Mouse (Mus musculus) megakaryocyte, adult 5-6 weeks (primary cell): ENCODE results near the gene Ddost. TPM values are rescaled to one million over a fixed set of nuclear protein-coding genes. Genes with fewer than 3 reads are reported as not detected.

Experiments
- ATAC-seq: 2 replicates; pipeline ENCODE4 v1.8.0; 2016; ENCODE audit warnings: mild to moderate bottlenecking, inconsistent platforms; ENCODE audit not compliant: poor library complexity, severe bottlenecking
- total RNA-seq, 2 experiments: library from RNA; stranded (forward) in 1 of 2; stranded (reverse) in 1 of 2; fragments of 153-499, 151-499 nt in 1 of 2; fragments of 221-1000, 200-1000 nt in 1 of 2; gene quantifications; 2 replicates each; pipeline versions ENCODE4 v1.2.3 to v1.2.4; 2015 to 2017

The Ddost gene
- total RNA-seq (2015) (137 and 143 TPM in 2 replicates), total RNA-seq (2017) (100 and 102 TPM in 2 replicates)

DNA sequence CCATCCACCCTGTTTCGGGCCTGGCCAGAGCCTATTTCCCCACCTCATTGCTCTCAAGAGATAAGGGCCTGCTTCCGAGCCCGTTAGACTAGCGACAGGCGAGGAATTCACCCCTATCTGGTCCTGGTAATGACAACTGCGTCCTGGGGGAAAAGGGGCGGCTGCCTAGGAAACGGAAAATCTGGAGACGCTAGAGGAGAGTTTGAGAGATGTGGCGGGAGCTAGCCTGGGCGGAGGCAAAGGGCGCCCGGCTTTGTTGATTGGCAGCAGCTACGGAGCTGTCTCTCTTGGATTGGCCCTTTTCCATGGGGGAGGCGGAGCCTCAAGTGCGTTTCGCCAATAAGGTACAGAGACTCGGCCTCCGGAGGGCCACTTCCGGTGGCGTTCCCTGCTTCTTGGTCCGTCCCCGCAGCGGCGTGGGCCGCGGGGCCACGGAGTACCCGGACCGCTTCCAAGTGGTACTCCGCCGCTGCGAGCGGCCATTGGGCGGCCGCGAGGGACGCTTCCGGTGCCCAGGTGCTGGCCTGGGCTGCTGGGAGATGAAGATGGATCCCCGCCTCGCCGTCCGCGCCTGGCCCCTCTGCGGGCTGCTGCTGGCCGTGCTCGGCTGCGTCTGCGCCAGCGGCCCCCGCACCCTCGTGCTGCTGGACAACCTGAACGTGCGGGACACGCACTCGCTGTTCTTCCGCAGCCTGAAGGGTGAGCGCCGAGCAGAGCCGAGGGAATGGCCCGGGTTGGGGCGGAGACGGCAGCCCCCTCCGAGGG lies at the start of gene Ddost:
Gene Ddost, plus strand, starts transcription at position 391 of the 765 bp plus-strand sequence.
- peak; percentile 98 for ATAC-seq

GRCm38 (mm10) chr4:138257116-138257687 lies 47.3 kb upstream of the Ddost start:
- peak; percentile 27 for ATAC-seq

GRCm38 (mm10) chr4:138258663-138259062 lies 45.9 kb upstream of the Ddost start:
- no peak for ATAC-seq

DNA sequence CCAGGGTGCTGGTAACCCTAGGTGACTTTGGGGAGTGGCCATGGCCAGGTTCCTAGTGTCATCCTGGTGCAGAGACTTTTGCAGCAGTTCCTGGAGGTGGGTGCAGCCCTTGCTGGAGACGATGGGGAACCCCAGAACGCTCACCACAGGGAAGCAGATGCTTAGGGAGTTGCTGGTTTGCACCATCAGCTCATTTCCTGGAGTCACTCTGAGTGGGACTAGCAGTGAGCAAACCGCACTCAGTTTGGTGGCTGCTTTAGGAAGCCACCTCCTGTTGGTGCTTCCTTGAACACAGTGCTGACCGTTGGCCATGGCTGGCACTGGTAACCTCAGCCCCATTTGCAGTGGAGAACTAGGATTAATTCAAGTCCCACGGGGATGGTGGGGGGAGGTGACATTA lies 45.0 kb upstream of the Ddost start:
- ATAC-seq = peak; percentile 54

GRCm38 (mm10) chr4:138261843-138262681 lies 42.5 kb upstream of the Ddost start:
- peak; percentile 69 for ATAC-seq

DNA sequence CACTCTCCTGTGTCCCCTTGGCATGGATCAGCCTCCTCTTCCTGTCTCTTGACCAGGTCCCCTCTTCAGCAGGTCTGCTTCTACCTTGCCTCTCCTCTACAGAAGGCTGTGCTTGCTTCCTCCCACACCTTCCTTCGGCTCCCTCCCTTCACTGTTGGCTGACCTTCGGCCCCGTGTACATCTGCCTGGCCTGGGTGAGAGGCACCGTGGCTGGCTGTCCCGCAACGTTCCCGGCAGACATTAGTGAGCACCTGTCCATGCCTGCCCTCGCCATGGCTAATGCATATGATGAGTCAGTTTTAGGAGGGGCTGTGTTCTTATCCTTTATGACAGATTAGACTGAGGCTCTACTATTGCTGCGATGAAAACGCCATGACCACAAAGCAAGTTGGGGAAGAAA lies 36.7 kb upstream of the Ddost start:
- ATAC-seq = no peak

DNA sequence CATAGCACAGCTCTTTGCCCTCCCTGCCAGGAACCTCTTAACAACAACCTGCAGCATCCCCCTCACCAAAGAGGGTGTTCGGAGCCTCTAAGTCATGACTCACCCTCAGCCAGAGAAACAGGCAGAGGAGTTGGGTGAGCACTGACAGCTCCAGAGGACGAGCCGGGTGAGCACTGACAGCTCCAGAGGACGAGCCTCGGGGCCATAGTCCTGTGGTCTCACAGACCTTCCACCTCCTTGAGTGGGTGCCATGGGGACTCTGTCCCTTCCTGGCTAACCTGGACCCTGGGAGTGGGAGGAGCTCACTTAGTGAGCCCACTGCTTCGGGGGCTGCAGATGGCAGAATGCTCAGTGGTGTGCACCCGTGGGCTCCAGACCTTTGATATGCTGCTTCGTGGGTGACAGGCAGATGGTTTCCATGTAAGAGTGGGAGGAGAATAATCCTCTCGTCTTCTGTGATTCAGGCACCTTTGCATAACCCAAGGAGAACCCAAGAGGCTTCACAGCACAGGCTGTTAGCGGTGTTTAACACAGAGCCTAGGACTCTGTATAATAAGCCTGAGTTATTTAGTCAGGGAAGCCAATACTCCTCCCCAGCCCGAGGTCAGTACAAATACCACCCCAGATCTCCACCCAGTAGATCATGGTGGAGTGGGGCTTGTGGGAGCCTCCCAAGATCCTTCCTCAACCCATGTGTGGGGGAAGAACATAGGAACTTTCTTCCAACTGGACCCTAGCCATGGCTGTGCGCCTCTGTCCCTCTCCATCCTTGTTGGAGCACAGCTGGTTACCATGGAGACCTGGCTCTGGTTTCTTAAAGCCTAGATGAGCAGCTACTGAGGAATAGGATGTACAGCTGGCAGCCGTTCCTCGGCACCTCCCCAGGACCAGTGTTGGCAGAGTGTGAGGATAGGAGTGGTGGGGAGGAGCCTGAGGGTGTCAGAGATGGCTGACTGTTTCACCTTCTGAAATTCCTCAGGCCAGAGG lies 32.2 kb upstream of the Ddost start:
- no peak for ATAC-seq

- no peak for ATAC-seq
Measured at GRCm38 (mm10) chr4:138278346-138278745, 26.2 kb upstream of the Ddost start.

- peak; percentile 99 for ATAC-seq
Measured at GRCm38 (mm10) chr4:138282834-138283233, 21.7 kb upstream of the Ddost start.

GRCm38 (mm10) chr4:138286411-138286810 lies 18.1 kb upstream of the Ddost start:
- ATAC-seq = no peak

DNA sequence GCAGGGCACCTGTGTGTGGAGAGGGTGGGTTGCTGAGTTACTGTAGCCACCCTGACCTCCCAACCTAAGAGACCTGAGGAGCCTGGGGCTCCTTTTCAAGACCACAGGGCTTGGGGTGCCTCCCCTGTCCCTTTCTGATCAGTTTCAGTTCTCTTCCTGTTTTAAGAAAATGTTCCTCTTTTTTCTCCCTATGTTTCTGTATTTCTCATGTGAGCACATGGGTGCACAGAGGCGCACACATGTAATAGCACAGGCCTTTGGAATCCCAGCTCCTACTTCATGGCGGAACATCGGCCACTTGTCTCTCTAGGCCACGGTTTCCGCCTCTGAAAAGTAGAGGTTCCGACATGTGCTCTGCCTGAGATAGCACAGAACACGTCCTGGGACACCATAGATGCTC lies 15.8 kb upstream of the Ddost start:
- peak; percentile 89 for ATAC-seq

GRCm38 (mm10) chr4:138292028-138292427 lies 12.5 kb upstream of the Ddost start:
- ATAC-seq = no peak

DNA sequence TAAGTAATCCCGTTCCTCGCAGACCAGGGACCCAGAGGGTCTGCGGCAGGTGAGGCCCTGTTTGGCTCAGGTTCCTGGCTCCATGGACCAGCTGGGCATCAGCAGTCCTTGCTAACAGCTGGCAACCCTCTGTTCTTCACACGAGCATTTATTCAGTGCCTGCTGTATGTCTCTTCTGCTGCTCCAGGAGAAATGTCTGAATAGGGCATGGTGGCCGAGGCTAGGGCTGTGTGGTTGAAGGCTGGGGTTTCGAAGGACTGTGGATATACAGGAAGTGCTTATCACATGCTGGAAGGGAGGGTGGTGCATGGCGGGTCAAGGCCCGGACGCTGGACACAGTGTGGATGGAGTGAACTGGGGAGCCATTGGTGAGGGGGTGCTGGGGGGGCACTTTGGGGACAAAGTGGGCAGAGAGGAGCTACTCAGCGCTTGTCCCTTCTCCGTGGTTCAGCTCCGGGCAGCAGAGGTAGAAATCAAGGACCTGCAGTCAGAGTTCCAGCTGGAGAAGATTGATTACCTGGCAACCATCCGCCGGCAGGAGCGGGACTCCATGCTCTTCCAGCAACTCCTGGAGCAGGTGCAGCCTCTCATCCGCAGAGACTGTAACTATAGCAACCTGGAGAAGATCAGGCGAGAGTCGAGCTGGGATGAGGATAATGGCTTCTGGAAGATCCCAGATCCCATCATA lies 11.1 kb upstream of the Ddost start:
- no peak for ATAC-seq

- ATAC-seq = no peak
Measured at GRCm38 (mm10) chr4:138293949-138294550, 10.5 kb upstream of the Ddost start.

DNA sequence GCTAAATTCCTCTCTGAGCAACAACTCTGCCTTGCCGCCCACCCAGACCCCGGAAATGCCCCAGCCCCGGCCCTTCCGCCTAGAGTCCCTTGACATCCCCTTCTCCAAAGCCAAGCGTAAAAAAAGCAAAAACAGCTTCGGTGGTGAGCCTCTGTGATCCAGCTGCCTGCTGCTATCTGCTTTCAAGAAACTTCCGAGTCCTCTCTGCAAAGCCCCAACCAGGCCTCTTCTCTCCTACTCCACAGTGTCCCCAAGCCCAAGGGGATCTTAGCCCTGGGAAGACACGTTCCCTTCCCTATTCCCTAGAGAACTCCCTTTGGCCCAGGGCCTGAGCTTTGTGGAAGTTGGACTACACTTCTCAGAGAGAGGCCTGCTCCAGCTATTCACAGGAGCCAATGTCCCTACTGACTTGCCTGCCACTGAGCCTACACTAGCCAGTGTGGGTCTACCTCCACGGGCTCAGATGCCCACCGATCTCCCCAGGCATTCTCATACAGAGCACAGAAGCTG lies 3.2 kb upstream of the Ddost start:
- no peak for ATAC-seq

- ATAC-seq = no peak
Measured at GRCm38 (mm10) chr4:138303011-138303410, 1.5 kb upstream of the Ddost start.

DNA sequence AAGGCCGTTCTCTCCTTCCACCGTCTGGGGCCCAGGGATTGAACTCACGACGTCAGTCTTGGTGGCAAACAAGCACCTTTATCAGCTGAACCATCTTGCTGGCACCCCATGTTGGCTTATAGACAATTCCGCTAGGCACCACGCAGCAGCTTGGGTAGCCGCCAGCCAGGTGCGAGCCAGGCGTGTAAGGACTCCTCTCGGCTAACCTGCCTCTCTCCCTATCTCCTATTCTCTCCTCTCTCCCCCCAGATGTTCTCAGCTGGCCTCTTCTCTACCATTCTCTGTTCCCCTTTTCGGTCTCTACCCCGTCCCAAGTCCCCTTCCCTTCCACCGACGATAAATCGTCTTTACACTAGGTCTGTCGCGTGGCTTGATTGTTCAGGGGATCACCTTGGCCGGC lies 788 bp upstream of the Ddost start:
- ATAC-seq = peak; percentile 20

DNA sequence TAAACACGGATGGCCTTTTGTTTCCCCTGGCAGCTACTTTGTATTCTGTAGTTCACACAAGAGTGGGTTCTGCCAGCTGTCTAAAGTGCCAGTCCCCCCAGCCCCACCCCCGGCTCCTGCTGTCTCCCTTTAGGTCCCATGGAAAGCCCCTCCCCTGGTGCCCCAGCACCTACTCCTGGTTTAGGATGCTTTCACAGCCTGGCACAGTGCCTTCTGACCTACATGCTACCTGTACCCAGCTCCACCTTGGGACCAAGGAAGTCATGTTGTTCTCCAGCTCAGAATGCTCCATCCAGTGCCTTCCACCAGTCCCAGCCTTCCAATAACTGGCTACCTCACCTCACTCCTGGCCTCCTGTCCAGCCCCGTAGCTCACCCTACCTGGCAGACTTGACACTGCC lies 2.5 kb downstream of the Ddost start:
- no peak for ATAC-seq

DNA sequence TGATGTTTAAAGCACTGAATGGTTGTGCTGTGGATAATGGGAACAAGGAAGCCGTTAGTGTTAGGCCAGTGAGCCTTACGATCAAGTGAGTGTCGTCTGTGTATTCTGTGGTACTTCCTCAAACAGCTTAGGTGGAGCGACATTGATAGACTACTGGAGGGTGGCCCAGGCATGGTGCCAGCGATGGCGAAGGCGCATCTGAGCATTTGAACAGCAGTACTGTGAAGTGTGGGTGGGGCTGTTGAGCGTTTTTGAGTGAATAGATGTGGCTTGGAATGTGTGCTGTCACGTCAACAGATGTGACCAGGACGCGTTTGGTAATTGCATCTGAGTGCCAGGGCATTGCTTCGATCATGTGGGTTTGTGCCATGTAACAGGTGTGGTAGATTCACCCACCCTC lies 3.2 kb downstream of the Ddost start:
- no peak for ATAC-seq
